Mouse (Mus musculus): Measurements from ENCODE around the gene Dlx3.

GRCm38 (mm10) chr11:95161708-95162107, 41.8 kb downstream of the Dlx3 start:
- TF ChIP-seq EP300 (IDR thresholded peaks at IDR 0.05; ENCODE audit: low read depth) (no peak), CTCF (IDR thresholded peaks at IDR 0.05; ENCODE audit: low read depth) (no peak)

All from liver, embryonic 14.5 days (tissue).